Mouse (Mus musculus): Measurements from ENCODE around the gene Xpo4.
A peak's percentile ranks its signal among the peaks of the same experiment; 100 is the strongest.

The Xpo4 gene

GRCm38 (mm10) chr14:57606663-57607365 lies 58.4 kb downstream of the Xpo4 start:
- DNase-seq: no peak

GRCm38 (mm10) chr14:57593279-57593678 lies 72.0 kb downstream of the Xpo4 start:
- DNase-seq: no peak

DNA sequence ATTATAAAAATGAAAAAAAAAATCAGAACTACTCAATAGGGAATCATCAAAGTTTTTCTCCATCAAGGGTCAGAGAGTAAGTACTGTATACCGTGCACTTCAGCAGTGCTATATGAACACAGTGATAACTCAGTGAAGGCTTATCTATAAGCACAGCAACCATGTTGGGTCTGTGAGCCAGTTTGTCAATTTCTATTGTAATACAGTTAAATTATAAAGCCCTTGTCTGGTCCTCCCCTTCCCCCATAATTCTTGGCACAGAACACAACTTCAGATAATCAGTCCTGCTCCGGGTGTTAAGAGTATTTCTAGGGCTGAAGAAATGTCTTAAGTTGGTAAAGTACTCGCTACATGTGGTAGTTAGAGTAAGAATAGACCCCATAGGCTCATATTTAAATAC lies 73.4 kb downstream of the Xpo4 start:
- DNase-seq: no peak

- no peak for DNase-seq
Observed at GRCm38 (mm10) chr14:57576364-57577060, 88.7 kb downstream of the Xpo4 start.

DNA sequence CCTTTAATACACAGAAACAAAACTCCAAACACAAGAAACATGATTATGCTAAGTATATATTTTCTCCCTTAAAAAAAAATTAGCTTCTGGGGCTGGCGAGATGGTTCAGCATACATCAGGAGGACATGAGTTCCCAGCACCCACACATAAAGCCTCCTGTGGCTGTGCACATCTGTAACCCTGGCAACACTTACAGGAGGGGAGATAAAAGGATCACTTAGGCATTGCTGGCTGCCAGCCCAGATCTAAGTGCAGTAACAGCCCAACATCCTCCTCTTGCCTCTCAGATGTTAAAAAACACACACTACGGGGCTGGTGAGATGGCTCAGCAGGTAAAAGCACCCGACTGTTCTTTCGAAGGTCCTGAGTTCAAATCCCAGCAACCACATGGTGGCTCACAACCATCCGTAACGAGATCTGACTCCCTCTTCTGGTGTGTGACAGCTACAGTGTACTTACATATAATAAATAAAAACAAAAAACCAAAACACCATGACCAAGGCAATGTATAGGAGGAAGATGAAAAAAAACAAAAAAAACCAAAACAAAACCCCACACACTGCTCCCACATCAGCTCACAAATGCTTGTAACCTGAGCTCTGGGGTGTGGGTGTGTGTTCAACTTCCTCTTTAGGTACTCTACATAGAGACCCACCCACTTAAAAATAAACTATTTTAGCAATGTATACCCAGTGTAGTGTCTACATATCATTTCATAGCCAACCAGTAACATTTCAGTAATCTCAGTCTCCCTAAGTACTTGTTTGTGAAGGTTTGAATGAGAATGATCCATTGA lies 90.2 kb downstream of the Xpo4 start:
- DNase-seq: no peak

DNA sequence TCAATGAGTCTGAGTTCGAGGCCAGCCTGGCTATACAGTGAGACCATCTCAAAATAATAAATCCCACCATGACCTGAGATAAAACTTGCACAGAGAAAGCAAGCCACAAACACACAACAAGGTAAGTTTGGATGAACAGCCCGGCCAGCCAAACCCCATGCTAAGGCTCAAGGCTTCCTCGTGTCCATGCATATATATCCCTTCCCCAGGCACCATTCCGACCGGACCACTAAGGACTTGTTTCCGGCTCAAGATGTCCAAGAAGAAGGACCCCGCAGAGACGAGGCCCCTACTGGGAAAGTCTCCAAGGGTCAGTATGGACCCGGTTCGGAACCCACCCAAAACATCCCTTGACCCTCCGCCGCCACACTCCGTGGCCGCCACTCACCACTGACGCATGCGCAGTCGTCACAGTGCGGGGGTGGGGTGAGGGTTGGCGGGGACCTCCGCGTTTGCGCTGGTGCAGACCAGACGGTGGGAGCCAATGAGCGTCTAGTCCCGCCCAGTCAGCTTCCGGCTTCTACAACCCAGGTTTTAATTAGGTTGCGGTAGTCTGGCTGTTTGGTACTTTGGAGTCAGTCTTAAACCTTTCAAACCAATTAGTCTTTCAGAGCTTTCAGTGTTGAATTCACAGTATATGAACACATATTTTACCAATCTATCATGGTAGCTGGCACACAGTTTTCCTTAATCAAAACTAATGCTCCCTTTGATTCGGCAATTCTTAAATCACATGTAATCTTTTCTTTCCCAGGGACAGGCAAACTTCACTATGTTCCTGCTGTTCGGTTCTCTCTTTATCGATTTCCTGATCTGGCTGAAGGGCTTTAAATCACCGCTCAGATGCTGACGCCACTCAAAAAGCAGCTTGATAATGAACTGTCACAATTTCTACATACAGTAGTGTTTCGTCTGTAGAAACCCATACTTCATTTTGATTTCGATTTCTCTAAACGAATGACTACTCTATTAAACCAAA lies 93.8 kb downstream of the Xpo4 start, which contains the start of gene Eef1akmt1:
Gene Eef1akmt1 (minus strand): TSS at position 458 of the 979 bp plus-strand sequence.
- peak; percentile 96 for DNase-seq

- DNase-seq: no peak
Observed at GRCm38 (mm10) chr14:57565626-57566025, 99.6 kb downstream of the Xpo4 start.

DNA sequence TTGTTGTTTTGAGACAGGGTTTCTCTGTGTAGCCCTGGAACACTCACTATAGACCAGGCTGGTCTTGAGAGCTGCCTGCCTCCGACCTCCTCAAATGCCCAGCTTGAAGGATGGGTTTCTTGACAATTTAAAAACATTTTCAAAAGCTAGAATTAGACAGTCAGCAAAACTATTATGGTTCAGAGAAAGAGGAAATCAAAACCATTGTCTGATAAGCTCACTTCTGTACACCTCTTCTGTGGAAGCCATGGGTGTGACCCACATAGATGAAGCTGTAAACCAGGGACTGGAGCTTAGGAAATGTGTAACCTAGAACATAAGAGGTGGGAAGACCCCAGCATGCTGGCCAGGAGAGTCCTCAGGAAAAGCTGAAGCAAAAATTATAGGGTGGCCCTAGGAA lies 108.3 kb downstream of the Xpo4 start:
- no peak for DNase-seq

DNA sequence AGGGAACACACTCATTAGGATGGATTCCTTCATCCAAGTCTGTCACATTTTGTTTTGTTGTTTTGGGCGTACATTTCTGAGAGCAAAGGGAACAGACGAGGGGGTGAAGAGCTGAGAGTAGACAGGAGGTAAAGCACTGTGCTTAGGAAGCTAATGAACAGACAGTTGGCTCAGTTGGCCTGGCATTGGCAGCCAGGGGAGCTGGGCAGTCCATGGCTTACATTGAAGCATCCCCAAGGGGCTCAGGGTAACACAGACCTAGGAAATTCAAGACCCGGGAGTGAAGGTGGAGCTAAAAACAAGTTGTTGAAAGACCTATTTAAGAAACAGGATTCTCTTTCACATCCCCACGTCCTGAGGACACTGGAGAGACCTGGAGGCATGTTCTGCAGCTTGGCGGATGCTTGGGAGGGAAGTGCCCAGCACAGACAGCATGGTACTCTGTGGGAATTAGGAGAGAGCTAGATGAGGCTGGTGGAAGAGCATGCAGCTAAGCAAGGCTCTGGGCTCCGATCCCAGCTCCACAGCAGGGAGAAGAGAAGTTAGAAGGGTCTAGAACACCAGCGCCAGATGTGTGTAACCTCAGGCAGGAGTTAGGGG lies 109.7 kb downstream of the Xpo4 start:
- peak; percentile 28 for DNase-seq

- no peak for DNase-seq
Observed at GRCm38 (mm10) chr14:57554434-57554833, 110.8 kb downstream of the Xpo4 start.

GRCm38 (mm10) chr14:57552945-57553344 lies 112.3 kb downstream of the Xpo4 start:
- DNase-seq: no peak

DNA sequence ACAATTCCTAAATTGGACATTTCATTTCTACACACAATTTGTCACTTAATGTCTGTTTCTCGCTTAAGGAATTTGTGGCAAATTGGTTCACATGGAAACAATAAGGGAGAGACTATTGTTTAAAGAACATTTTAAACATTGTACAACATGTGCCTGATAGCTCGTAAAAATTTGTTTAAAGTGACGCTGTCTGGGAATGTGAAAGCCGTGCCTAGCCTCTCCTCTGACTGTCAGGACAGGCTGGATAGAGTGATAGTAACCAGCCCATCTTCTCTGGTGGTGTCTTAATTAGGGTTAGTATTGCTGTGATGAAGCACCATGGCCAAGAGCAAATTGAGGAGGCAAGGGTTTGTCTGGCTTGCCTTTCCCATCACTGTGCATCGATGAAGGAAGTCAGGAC lies 118.2 kb downstream of the Xpo4 start:
- DNase-seq: no peak

GRCm38 (mm10) chr14:57546557-57547021 lies 118.6 kb downstream of the Xpo4 start:
- DNase-seq: no peak

GRCm38 (mm10) chr14:57546131-57546530 lies 119.1 kb downstream of the Xpo4 start:
- DNase-seq: no peak

- no peak for DNase-seq
Observed at GRCm38 (mm10) chr14:57545526-57545925, 119.7 kb downstream of the Xpo4 start.

- DNase-seq: no peak
Observed at GRCm38 (mm10) chr14:57543420-57544039, 121.7 kb downstream of the Xpo4 start.

- DNase-seq: no peak
Observed at GRCm38 (mm10) chr14:57542231-57542630, 123.0 kb downstream of the Xpo4 start.

GRCm38 (mm10) chr14:57540683-57541082 lies 124.5 kb downstream of the Xpo4 start:
- DNase-seq: no peak

DNA sequence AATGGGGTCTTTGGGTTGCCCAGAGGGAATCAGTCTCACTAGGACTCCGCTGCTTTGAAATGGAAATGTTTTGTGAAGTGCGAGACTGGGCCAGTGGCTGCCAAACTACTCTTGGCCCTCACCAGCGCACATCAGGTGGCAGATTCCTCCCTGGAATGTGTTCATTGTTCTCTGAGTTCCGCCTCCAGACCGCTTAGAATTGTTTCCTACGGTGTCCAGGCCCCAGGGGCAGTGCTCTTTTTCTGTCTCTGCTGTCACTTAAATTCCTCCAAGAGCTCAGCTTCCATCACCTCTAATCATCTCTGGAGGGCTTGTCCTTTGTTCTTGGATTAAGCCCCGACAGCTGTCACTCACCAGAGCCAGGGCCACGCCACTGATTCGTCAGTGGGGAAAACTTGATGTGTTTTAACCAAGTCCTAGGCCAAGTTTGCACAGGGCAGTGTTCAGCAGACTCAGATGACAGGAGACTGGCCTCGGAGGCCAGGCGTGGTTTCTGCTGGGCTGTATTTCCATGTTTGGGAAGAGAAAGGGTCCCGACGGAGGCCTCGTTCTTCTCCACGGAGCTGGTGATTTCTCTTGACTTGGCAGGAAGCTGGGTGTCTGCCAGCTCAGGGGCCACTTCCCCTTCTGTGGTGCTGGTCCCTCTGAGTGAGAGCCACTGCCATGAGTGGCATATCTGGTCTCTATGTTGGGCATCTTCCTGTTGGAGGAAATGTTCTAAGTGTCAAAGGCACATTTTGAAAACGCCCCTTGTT lies 127.8 kb downstream of the Xpo4 start:
- no peak for DNase-seq

DNA sequence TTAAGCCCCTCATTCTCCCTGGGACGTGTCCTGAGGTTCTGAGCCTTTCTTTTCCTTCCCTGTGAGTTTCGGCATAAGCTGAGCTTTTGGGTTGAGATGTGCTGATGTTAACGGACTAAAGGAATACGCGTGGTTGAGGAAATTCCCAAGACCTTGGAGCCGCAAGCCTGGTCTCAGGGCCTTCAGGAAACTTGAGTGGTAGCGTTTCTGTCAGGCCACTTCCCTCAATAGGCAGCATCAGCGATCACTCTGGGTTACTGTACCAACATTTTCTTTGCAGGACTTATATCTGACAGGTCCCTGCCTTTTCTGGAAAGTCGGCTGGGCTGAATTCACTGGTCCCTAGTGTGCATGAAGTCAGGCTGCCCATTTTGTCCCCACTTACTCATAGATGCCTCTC lies 128.4 kb downstream of the Xpo4 start:
- DNase-seq: no peak

DNA sequence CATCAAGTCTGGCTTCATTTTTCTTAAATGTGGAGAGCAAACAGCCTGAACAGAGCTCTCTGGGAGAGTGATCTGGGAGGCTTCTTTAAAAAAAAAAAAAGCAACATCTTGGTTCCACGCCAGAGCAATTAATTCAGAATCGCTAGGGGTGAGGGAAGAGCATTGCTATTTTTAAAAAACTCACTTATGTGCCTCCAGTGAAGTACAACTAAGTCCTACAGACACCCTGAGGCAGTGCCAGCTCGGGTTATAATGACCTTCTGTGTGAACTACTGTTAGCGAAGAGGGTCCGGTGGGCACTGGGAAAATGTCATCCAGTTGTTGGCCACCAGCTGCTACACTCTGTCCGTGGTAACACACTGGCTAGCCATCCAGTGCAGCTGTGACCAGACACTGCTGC lies 129.6 kb downstream of the Xpo4 start:
- DNase-seq: no peak
